ENCODE assay signal across 9 mouse cellular contexts in the genomic region with DNA sequence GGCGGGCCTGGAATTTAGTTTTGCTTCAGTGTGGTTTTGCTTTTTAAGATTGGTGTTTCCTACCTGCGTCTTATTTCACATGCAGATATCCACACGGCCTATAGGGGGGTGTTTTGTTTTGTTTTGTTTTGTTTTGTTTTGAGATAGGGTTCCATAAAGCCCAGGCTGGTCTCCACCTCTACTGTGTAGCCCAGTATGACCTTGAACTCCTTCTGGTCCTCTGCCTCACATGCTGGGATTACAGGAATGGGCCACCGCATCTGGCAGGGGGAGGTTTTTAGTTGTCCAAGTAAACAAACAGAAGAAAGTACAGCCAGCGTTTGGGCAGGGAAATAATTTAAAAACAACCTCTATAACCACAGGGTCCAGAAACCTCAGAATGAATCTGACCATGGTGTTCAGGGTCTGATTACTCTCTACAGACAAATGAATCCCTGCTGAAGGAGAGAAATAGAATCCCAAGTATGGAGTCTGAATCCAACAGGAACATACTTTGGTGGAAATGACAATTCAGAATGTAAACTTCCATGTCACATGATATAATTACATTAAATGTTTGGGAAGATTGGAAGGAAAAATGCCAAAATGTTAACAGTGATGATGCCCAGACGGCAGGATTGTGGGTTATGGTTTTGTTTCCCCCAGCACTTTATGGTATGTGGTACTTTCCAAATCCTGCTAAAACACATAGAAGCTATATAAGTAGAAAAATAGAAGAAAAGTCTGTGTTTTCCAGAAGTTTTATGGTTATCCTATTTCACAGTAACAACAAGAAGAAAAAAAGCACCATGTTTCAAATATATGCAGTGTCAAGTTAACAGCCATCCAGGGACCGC.
"Had no signal": no experiment of that assay in that cellular context is flagged by ENCODE, and none has a peak within 500 bp of the region (broad histone marks: within the 10 kb centered on the region; RNA-seq: fewer than 3 reads in every experiment).

No protein-coding gene starts in this region.

- DNase-seq: kidney, adult 9 months; layer of hippocampus, postnatal 36 days; lung, adult 18-20 months; right cerebral cortex, postnatal 14 days; thymus, postnatal 4 days had no signal

- H3K4me2 ChIP-seq: limb, embryonic 15.5 days; midbrain, embryonic 13.5 days had no signal

- H3K9me3 ChIP-seq: limb, embryonic 15.5 days; midbrain, embryonic 13.5 days had no signal

- H3K27ac ChIP-seq: kidney, postnatal 0 days; limb, embryonic 15.5 days; midbrain, embryonic 13.5 days had no signal

- H3K27me3 ChIP-seq: limb, embryonic 15.5 days; midbrain, embryonic 13.5 days had no signal

- ATAC-seq: intestine, embryonic 16.5 days; midbrain, embryonic 13.5 days had no signal

- H3K4me3 ChIP-seq: limb, embryonic 15.5 days; midbrain, embryonic 13.5 days had no signal

- H3K9ac ChIP-seq: limb, embryonic 15.5 days; midbrain, embryonic 13.5 days had no signal

- H3K4me1 ChIP-seq: limb, embryonic 15.5 days; midbrain, embryonic 13.5 days had no signal
